Mouse (Mus musculus) kidney, postnatal 10 days (tissue): ENCODE results near the gene Dlg3.

Source experiments
- DNase-seq: peaks from one replicate; pipeline ENCODE4 v3.0.0; 2021; ENCODE audit warnings: mixed read lengths

The Dlg3 gene

GRCm38 (mm10) chrX:100797851-100798527, 30.5 kb downstream of the Dlg3 start:
- no peak for DNase-seq

GRCm38 (mm10) chrX:100800643-100801042, 33.1 kb downstream of the Dlg3 start:
- no peak for DNase-seq

- peak; percentile 11 for DNase-seq
Observed at GRCm38 (mm10) chrX:100802034-100802433, 34.5 kb downstream of the Dlg3 start.

- DNase-seq: no peak
Observed at GRCm38 (mm10) chrX:100811129-100811528, 43.6 kb downstream of the Dlg3 start.

- no peak for DNase-seq
Observed at GRCm38 (mm10) chrX:100814139-100814538, 46.6 kb downstream of the Dlg3 start.

- DNase-seq: no peak
Observed at GRCm38 (mm10) chrX:100815766-100816165, 48.2 kb downstream of the Dlg3 start.

GRCm38 (mm10) chrX:100818681-100819080, 51.2 kb downstream of the Dlg3 start:
- DNase-seq: no peak

- DNase-seq: no peak
Observed at GRCm38 (mm10) chrX:100821149-100821548, 53.6 kb downstream of the Dlg3 start.

GRCm38 (mm10) chrX:100825557-100825956, 58.0 kb downstream of the Dlg3 start:
- DNase-seq: no peak

GRCm38 (mm10) chrX:100832806-100833205, 65.3 kb downstream of the Dlg3 start:
- DNase-seq: no peak

- no peak for DNase-seq
Observed at GRCm38 (mm10) chrX:100839211-100839610, 71.7 kb downstream of the Dlg3 start.
